Mouse (Mus musculus) induced T-regulatory cell, adult 2 months (primary cell): ENCODE data around the gene Gm13696.
"Not testable (repeated sequence)": the region's sequence is repeated elsewhere in the genome, so short reads cannot be mapped to it uniquely, and the experiment has no call there.

Source experiments
- DNase-seq: peaks from one replicate; pipeline ENCODE4 v3.0.0-alpha.2; 2012; ENCODE audit warnings: low read depth

Gene Gm13696

GRCm38 (mm10) chr2:83972823-83973222 is at the start of gene Gm13696:
Gm13696 (plus strand) TSS chr2:83973123.
- not testable (repeated sequence) for DNase-seq

GRCm38 (mm10) chr2:83929478-83930088 is 43.3 kb upstream of the Gm13696 start:
- peak; percentile 29 for DNase-seq

- DNase-seq: peak; percentile 45
Measured at GRCm38 (mm10) chr2:83940931-83941361, 32.0 kb upstream of the Gm13696 start, which contains the start of gene Zswim2. Zswim2 (minus strand) TSS chr2:83941228.

GRCm38 (mm10) chr2:83941378-83941777 is 31.5 kb upstream of the Gm13696 start:
- DNase-seq: no peak

GRCm38 (mm10) chr2:83941792-83942191 is 31.1 kb upstream of the Gm13696 start:
- peak; percentile 6 for DNase-seq

GRCm38 (mm10) chr2:83955393-83955792 is 17.5 kb upstream of the Gm13696 start, which contains the start of gene Gm13698:
Gm13698 (plus strand) TSS chr2:83955693.
- DNase-seq: not testable (repeated sequence)

- not testable (repeated sequence) for DNase-seq
Measured at GRCm38 (mm10) chr2:83961203-83961602, 11.7 kb upstream of the Gm13696 start, which contains the start of gene Gm13693. Gm13693 (plus strand) TSS chr2:83961503.

GRCm38 (mm10) chr2:83967013-83967412 is 5.9 kb upstream of the Gm13696 start, which contains the start of gene Gm13695:
Gm13695 (plus strand) TSS chr2:83967313.
- not testable (repeated sequence) for DNase-seq

GRCm38 (mm10) chr2:83978633-83979032 is 5.7 kb downstream of the Gm13696 start, which contains the start of gene Gm13694:
Gm13694 (plus strand) TSS chr2:83978933.
- not testable (repeated sequence) for DNase-seq

- DNase-seq: not testable (repeated sequence)
Measured at GRCm38 (mm10) chr2:83984443-83984842, 11.5 kb downstream of the Gm13696 start, which contains the start of gene Gm13697. Gm13697 (plus strand) TSS chr2:83984743.

- DNase-seq: not testable (repeated sequence)
Measured at GRCm38 (mm10) chr2:83990253-83990652, 17.3 kb downstream of the Gm13696 start, which contains the start of gene Gm13691. Gm13691 (plus strand) TSS chr2:83990553.

GRCm38 (mm10) chr2:83993639-83994255 is 20.8 kb downstream of the Gm13696 start:
- DNase-seq: peak; percentile 83

GRCm38 (mm10) chr2:83994526-83994925 is 21.6 kb downstream of the Gm13696 start:
- not testable (repeated sequence) for DNase-seq

GRCm38 (mm10) chr2:84008913-84009312 is 36.0 kb downstream of the Gm13696 start:
- no peak for DNase-seq

- DNase-seq: no peak
Measured at GRCm38 (mm10) chr2:84009818-84010217, 36.9 kb downstream of the Gm13696 start.

- DNase-seq: no peak
Measured at GRCm38 (mm10) chr2:84014572-84014971, 41.6 kb downstream of the Gm13696 start.

- not testable (repeated sequence) for DNase-seq
Measured at GRCm38 (mm10) chr2:84016291-84016690, 43.4 kb downstream of the Gm13696 start.

GRCm38 (mm10) chr2:84018330-84018729 is 45.4 kb downstream of the Gm13696 start:
- DNase-seq: no peak

- peak; percentile 39 for DNase-seq
Measured at GRCm38 (mm10) chr2:84019519-84020305, 46.8 kb downstream of the Gm13696 start.

GRCm38 (mm10) chr2:84021930-84022329 is 49.0 kb downstream of the Gm13696 start:
- no peak for DNase-seq

- DNase-seq: no peak
Measured at GRCm38 (mm10) chr2:84022905-84023304, 50.0 kb downstream of the Gm13696 start.

GRCm38 (mm10) chr2:84023319-84023718 is 50.4 kb downstream of the Gm13696 start:
- DNase-seq: no peak
